Mouse (Mus musculus): ENCODE data around the gene Psmd12.

Psmd12 gene

DNA sequence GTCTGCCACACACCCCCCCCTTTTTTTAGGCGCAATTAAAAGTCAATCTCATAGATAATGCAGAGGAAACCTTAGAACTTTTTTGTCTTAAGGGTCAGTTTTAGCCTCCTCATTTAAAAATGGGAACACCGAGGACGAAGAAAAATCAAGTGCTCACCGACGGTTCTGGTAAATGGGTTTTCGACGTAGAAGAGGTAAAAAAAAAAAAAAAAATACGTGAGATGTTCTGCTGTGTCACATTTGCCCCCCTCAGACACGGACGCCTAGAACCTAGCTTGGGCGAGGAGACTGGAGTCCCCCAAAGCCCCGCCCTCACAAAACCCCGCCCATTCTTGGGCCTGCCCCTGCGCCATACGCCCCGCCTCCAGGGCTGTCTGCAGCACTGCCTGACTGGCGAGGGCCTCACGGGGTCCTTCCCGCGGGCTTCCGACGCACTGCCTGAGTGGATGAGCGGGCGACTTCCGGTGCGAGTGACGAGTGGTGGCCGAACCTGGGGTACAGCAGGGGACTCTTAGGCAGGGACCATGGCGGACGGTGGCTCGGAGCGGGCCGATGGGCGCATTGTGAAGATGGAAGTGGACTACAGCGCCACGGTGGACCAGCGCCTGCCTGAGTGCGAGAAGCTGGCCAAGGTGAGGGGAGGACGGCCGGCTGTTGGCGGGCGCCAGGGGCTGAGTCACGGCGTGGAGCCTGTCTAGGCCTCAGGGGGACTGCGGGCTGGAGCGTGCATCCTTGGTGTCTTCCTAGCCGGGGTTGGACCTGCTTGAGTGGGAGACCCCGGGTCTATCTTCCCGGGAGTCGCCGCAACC, at the start of gene Psmd12:
Psmd12 (plus strand) TSS at position 432 of the 809 bp plus-strand sequence.
- DNase-seq (ENCODE audit: low spot score) = peak; percentile 96

DNA sequence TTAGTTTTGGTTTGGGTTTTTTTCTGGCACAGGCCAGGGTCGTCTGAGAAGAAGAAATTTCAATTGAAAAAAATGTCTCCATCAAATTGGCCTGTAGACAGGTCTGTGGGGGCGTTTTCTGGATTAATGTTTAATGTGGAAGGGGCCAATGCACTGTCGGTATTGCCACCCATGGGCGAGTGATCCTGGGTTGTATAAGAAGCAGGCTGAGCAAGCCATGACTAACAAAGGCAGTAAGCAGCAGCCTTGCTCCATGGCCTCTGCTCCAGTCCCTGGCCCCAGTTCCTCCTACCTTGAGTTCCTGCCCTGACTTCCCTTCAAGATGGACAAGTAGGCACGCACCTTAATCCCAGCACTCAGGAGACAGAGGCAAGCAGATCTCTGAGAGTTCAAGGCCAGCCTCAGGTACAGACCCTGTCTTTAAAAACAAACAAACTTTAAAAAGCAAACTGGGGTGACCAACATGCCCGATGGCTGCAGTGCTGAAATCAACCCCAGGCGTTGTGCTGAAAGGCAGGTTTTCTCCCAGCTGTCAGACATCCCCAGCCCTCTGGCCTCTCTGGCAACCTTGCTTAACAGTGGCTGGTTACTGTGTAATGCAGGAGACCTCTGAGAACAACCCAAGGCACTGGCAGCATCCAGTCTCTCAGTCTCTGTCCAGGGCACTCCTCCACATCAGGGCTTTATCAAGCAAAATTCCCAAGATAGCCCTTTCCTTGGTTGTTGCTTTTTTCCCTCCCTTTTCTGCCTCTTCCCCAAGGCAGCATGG, 47.9 kb upstream of the Psmd12 start:
- DNase-seq (ENCODE audit: low spot score) = no peak

DNA sequence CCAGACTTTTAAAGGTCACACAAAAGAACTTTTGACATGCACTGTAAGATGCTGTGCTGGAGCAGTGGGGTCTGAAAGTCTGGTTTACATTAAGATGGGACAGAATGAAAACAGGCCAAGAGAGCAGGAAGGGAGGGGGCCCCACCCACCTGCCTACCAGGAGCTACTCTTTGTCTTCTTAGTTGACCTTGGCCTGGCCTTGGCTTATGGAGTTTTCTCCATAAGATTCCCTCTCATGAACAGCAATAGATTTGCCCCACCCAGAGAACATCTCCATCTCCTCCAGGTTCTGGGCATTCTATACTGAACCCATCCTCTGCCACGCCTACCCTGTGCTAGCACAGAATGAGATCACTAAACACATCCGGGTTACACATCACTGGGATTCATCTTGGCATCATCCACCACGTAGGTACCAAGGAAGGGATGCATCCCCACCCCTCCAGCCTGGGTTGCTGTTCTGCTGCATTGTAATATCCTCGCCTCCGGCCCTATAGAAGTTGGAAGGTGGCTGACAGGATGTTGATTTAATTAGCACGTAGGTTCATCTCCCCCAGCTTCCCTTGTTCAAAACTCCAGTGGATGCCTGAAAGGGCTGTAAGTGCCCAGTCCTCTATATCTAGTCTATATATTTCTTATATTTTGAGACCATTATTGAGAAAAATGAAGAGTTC, 43.4 kb upstream of the Psmd12 start:
- no peak for DNase-seq (ENCODE audit: low spot score)

DNA sequence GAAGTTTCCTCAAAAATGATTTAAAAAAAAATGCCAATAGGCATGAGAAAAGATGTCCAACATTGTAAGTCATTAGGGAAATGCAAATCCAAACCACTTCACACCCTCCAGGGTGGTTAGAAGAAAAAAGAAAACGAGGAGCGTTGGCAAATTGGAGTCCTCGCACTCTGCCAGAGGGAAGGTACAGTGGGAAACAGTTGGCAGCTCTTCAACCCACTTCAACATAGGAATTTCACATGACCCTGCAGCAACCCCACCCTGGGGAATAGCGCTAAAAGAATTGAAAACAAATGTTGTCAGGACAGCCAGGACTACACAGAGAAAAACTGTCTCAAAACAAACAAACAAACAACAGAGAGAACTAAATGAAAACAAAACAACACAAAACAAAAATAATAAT, 41.6 kb upstream of the Psmd12 start:
- DNase-seq (ENCODE audit: low spot score) = no peak

DNA sequence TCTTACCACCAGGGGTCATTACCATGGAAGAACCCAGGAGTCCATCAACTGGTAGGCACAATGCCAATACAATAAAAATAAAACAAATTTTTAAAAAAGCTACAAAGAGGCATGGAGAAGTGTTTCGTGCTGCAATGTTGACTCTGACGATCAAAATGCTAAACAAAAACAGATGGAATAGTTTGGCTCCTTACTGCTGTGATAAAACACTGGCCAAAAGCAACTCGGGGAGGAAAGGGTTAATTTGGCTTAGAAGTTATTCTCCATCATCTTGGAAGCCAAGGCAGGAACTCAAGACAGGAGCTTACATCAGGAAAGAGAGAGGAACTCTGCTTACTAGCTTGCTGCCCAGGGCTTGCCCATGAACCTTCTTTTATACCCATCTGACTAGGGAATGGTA, 41.1 kb upstream of the Psmd12 start:
- DNase-seq (ENCODE audit: low spot score) = no peak

DNA sequence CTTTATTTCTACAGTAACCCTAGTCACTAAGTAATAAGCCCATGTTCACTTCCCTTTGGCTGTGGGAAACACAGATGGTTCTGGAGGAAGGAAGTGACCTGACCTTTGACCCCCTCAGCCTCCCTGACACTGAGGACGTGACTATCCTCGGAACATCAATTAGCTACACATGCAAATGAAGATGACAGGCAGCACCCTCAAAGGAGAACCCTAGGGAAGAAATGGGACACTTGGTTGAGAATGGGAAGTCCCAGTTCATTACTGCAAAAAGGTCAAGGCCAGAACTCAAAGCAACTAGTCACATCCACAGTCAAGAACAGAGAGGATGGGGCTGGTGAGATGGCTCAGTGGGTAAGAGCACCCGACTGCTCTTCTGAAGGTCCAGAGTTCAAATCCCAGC, 38.2 kb upstream of the Psmd12 start:
- peak; percentile 20 for DNase-seq (ENCODE audit: low spot score)

DNA sequence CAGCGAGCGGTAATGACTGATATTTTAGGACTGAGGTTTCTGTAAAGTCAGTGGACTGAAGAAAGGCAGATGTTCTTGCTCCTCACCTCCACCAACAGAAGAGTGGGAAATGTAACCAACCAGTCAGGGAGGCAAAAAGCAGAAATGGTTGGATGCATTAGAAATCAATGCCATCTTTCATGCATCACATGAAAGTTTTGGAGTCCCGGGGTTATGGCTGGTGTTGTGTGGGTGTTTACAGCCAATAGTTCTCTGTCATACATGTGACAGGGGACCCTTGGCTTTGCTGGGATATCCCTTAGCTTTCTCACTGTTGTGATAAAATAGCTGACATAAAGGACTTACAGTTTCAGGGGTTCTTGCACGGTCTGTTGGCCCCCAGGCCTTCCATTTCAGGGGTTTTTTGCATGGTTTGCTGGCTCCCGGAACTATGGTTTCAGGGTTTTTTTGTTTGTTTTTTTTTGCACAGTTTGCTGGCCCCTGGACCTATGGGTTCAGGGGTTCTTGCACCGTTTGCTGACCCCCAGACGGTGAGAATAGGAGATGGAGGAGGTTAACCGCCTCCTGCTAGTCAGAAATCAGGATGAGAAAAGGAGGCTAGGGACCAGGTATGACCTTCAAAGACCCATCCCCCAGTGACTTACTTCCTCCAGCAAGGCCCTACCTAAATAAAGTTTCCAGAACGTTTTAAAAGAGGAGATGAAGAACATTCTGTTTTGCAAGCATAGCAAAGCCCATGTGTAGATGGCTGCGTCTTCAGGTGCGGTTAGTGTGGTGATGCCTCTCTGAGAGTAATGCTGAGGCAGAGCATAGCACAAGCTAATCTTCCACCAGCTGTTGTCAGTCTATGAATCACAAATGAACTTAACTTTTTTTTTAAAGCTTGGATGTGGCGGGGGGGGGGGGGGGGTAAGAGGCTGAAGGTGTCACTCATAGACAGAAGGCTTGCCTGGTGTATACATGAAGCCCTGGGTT, 35.9 kb upstream of the Psmd12 start:
- no peak for DNase-seq (ENCODE audit: low spot score)

DNA sequence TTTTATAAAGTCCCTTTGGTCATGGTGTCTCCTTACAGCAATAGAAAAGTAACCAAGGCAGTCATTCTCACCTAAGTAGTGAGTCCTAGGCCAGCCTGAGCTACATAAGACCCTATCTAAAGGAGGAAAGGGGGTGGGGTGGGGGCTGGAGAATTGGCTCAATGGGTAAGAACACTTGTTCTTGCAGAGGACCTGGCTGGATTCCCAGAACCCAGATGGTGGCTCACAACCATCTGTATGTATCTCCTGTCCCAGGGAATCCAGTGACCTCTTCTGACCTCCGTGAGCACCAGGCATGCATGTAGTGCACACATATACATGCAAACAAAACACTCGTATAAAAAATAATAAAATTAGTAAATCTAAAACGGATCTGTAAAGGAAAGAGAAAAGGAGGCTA, 33.6 kb upstream of the Psmd12 start:
- no peak for DNase-seq (ENCODE audit: low spot score)

DNA sequence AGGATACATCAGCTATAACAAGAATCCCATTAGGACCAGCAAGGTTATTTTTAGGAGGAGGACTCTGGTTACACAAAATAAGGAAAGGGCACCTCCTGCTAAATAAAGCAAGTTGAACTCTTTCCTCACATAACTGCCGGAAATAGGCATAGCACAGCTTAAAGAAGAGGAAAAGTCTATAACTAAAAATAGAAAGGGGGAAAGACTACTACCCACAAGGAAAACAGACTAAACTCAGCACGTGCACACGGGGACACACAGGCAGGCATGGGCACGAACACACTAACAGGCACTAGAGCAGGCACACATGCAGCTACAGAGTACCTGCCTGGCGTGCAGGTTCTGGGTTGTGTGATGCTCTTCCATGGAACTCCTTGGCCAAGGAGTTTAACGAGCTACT, 32.6 kb upstream of the Psmd12 start:
- DNase-seq (ENCODE audit: low spot score) = no peak

DNA sequence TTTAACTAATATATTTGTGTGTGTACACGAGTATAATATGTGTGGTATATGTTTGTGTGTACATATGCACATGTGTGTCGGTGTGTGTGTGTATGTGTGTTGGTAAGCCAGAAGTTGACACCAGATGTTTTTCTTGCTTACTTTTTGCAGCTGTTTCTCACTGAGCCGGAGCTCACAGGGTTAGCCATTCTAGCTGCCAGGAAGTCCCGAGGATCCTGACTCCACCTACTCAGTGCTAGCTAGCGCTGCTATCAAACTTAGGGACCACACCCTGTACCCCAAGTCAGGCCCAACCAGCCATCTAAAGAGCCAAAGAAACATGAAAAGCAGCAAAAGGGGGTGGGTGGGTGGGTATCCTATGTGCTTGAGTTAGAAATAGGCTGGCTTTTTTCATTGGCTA, 31.9 kb upstream of the Psmd12 start:
- DNase-seq (ENCODE audit: low spot score) = no peak

DNA sequence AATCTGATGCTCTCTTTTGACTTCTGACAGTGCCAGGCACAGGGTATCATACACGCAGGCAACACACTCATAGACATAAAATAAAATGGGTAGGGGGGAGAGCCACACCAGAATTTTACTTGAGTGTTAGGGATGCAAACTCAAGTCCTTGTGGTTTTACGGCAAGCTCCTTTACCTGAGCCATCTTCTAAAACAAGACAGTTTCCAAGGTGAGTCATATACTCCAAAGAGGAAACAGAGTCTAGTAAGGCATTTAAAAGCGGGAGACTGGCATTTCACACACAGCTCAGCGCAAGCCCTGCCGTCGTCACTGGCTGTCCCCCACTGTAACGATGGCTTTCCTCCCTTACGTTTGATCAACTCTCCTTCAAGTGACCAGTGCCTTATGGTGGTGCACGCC, 31.4 kb upstream of the Psmd12 start:
- no peak for DNase-seq (ENCODE audit: low spot score)

DNA sequence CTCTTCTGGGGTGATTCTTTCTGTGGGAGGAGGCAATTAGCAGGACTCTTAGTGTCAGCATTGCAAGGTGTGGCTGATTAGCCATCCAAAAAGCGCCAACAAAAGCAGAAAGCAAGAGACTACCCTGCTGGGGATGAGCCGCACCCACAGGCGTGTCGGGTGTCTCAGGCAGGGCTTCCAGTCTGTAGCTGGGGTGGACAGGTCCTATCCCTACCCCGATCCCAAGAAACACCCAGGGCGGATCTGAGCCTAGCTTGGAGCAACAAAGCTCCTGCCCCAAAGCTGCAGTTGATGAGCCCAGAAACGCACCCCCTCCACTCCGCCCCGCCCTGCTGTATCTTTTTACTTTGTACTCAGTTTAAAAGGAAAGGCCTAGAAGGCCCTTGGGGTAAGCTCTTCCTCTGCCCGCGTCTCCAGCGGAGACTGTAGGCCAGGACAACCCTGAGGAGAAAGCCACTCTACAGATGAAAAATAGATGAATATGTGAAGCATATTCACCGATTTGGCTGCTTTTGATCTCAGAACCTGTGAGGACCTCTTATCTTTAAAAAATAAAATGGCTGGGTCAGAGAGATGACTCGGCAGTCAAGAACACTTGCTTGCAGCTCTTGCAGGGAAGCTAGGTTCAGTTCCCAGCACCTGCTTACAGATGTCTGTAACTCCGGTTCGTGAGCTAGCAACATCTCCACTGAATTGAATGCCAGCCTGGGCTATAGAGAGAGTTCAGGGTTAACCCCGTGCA, 29.9 kb upstream of the Psmd12 start:
- no peak for DNase-seq (ENCODE audit: low spot score)

DNA sequence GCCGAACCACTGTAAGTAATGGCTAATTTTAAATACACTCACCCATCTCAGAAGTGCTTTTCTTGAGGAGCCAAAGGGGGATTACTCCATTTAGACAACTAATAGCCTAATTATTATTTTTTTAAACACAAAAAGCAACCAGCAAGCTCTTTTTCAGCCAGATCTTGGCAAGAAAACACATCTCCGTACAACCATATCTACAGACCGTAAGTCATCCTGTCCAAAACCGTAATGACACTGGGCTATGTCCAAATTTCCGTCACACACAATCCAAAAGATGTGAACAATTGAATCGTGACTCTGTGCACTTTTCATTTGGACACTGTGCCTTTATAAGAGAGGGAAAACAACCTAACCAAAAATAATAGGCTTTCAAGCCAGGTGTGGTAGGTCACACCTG, 29.2 kb upstream of the Psmd12 start:
- no peak for DNase-seq (ENCODE audit: low spot score)

DNA sequence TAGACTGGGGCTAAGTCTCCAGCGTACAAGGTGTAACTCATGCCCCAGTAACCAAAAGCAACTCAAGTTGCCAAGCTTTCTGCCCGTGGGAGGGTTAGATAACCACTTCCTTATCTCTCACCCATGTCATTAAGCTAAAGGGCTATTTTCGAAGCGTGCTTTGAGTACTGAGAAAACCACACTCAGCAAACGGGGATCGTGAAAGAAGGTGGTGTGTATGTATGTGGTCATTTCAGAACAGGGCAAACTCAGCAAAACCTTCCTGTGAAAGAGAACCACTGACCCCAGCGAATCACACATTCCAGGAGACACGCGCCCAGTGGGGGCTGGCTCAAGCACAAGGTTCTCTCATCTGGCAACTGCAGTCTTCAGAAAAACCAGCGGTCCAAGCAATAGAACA, 28.2 kb upstream of the Psmd12 start:
- DNase-seq (ENCODE audit: low spot score) = no peak

DNA sequence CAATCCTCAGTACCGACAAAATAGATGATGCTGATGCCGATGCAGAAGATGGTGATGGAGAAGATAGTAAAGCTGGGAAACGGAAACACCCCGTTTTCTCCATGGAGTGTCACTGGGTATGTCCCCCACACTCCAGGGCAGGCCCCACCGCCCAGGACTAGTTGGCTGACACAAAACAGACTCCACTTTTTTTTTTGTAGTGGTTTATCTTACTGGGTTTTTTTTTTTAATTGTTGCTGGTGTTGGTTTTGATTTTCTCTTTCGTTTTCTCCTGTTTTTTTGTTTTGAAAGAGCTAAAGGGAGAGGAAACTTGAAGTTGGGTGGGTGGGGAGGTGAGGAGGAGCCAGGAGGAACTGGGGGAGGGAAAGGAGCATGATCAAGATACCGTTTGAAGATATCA, 27.2 kb upstream of the Psmd12 start:
- DNase-seq (ENCODE audit: low spot score) = no peak

DNA sequence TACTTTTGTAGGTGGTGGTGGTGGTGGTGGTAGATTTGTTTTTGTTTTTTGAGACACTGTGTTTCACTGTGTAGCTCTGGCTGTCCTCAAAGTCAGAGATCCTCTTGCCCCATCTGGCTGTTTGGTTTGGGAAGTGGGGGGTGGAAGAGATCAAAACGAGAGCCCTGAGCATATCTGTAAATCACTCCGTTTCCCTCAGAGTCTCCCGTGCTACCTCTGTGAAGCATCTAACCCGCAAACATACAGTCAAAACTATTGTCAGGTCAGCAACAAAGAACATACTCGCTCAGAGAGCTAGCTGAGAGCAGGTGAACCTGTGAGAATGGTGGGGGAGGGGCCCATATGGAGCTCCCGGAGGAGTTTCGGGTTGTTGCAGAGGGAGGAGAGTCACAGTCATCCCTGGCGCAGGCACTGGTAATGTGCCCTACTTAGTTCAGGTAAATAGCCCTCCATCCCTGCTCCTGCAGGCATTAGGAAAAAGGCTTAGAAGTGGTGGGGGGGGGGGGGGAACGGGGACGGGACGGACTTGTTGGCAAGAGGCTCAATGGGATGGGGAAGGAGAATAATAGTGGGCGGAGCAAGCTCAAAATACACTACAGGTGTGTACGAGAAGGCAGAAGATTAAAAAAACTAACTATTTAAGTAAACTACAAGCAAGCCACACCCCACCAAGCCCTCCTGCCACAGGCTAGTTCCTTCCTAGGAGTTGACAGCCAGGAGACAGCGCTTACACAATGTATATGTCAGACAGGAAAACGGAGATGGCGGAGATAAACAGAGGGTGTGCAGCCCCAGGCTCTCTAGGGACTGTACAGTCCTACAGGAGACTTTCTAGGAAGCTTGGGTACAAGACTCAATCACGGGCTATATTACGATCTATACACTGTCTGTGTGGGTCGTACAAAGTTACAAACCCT, 24.5 kb upstream of the Psmd12 start:
- DNase-seq (ENCODE audit: low spot score) = no peak

DNA sequence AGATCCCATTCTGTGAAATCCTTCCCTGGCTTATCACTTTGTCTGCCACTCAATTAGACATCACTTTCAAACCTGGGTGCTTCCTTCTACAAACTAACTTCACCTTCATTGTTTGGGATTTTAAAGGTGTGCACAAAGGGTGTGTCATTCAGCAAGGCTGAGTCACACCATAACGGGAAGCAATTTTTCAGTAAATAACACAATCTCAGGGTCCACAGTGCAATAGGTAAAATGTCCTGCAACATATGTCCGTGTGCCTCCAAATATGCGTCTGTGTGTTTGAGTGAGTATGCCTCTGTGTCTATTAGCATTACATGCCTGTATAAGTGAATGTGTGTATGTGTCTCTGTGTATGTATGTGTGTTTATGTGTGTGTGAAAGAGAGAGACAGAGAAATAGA, 22.0 kb upstream of the Psmd12 start:
- DNase-seq (ENCODE audit: low spot score) = no peak

DNA sequence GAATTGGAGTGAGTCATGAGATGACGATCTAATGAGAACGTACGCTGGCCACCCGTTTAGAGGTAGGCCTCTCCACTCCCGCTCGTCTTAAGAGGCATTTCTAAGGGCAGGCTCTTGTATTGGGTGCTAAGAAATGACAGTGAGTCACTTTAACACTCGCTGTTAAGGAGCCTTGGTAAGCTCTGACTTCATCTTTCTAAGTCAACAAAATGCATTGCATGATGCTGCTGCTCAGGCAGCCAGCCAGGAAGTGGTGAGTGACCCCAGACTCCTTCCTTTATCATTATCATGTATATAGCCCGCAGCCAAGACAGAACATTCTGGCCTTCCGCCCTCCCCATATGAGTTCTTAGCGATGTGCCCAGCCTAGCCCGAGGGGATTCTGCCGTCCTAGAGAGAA, 21.0 kb upstream of the Psmd12 start:
- DNase-seq (ENCODE audit: low spot score) = no peak

DNA sequence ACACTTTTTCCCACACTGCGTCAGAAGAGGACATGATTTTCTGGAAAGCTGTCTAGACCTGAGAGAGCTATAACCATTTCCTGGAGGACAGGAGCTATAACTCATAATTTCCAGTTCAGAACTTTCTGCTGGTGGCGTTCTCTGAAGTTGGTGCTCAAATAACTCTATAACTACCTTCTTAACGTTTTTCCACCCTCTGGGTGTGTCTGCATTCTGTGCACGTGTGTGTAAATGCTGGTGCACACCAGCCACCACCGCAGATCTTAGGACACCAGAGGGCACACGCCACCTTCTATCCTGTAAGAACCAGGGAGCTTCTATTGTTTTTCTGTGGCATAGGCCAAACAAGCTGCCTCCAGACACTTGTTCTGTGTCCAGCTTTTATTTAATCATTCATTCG, 20.3 kb upstream of the Psmd12 start:
- DNase-seq (ENCODE audit: low spot score) = no peak

DNA sequence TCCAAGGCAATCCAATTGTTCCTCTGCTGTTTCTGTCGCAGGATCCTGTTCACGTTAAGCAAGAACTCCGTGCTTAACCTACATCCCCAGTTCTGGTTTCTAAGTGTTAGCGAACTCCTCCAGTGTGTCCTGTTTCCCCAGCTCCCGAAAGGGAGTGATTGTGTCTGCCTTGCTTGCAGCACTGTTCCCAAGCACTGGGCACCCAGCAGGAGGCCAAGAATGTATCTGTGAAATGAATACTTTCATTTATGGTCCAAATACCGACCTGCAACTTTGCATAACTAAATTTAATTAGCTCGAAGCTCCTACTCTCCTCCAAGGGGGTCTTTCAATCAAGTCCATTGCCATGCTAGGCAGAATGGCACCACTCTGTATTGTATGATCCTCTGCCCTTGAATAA, 19.5 kb upstream of the Psmd12 start:
- no peak for DNase-seq (ENCODE audit: low spot score)
